Mouse (Mus musculus) thymus, postnatal 4 days (tissue): Measurements from ENCODE around the gene Sgsm3.
A peak's percentile ranks its signal among the peaks of the same experiment; 100 is the strongest.

ENCODE experiments used
- DNase-seq: peaks from one replicate; pipeline ENCODE4 v3.0.0; 2021

The Sgsm3 gene

GRCm38 (mm10) chr15:80977620-80978334 is at the start of gene Sgsm3:
Gene Sgsm3, plus strand, starts transcription at chr15:80977765.
- peak; percentile 91 for DNase-seq

DNA sequence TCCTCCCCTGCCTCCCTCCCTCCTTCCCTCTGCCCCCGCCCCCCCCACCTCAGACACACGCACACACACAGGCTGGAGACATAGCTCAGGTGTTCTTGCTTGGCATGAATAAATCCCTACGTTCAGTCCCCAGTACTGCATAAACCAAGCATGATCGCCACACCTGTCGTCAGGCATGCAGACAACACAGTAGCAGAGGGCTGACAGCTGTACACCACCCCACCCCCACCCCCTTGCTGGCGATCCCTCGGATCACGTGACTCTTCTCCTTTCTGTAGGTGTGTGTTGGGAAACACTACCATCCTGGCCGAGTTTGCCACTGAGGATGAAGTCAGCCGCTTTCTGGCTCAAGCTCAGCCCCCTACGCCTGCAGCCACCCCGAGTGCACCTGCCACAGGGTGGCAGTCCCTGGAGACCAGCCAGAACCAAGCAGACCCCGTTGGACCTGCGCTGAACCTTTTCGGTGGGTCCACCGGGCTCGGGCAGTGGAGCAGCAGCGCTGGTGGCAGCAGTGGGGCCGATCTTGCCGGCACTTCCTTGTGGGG is 48.7 kb upstream of the Sgsm3 start:
- DNase-seq, result peak; percentile 46

- DNase-seq, result peak; percentile 73
Observed at GRCm38 (mm10) chr15:80930048-80930571, 47.5 kb upstream of the Sgsm3 start.

- DNase-seq, result peak; percentile 66
Observed at GRCm38 (mm10) chr15:80930676-80931320, 46.8 kb upstream of the Sgsm3 start.

GRCm38 (mm10) chr15:80931345-80931960 is 46.1 kb upstream of the Sgsm3 start:
- DNase-seq, result peak; percentile 55

DNA sequence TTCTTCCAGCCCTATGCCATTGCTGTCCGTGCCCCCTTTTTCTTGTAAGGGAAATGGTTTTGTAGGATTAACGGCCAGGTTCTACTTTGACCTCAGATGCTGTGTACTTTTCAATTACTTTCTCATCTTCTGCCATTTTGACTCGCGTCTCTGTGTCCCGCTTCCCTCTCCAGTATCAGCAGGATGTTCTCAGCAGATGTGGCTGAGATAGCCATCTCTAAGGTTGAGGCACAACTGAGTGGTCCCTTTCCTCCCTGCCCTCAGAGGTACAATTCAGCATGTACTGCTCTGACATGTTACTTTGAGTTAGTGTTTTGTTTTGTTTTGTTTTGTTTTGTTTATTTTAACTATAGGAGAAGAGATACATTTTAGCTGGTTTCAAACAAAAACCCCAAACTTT is 42.7 kb upstream of the Sgsm3 start:
- DNase-seq, result no peak

DNA sequence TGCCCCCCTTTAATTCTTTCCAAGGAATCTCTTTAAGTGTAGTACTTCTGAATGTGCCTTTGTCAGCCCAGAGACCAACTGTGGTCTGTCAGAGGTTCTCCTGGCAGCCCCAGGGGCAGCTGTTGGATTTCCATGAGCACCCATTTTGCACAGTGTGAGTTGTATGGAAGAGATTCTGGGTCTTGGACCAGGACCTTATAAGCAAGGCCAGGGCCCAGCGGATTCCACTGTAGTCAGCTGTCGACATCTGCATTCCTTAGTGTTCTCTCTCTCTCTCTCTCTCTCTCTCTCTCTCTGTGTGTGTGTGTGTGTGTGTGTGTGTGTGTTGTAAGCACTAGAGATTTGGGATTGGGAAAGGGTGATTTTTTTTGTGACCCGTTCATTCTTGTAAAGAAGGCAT is 40.9 kb upstream of the Sgsm3 start:
- DNase-seq, result no peak

DNA sequence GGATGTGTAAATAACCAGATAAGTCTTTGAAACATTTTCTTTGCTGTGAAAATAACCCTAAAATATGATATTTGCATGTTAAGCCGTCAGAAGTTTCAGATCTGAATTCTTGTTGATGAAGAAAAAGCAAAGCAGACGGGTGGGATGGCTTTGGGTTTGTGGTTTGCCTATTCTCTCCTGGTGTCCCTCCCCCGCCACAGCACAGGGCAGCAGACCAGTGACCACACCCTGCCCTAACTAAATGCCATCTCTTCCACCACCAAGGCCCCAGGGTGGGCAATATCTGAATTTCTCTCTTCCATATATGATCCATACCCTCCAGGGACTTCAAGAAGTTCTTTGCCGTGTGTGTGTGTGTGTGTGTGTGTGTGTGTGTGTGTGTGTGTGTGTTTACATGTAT is 39.0 kb upstream of the Sgsm3 start:
- DNase-seq, result no peak

GRCm38 (mm10) chr15:80939401-80939800 is 38.2 kb upstream of the Sgsm3 start:
- DNase-seq, result no peak

DNA sequence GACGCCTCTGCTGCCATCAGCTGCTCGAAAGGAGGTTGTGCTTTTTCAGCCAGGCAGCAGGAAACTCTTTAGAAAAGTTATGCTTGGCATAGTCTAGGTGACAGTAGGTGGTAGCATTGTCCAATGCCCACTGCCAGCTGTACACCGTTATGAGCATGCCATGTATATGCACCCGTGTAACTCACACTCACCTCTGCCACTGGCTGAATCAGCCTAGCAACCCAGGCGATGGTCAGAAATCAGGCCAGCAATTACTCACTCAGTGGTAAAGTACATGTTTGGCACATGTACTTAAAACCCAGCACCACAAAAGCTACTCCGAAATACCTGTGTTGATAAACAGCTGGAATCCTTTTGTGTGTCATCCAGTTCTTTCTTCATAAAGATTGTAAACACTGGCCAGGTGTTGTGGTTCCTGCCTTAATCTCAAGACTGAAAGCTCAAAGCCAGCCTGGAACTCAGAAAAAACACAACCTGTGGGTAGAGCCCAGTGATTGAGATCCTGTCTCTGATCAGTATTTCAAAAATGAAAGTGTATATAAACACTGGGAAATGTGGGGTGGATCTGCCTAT is 36.0 kb upstream of the Sgsm3 start:
- peak; percentile 42 for DNase-seq

DNA sequence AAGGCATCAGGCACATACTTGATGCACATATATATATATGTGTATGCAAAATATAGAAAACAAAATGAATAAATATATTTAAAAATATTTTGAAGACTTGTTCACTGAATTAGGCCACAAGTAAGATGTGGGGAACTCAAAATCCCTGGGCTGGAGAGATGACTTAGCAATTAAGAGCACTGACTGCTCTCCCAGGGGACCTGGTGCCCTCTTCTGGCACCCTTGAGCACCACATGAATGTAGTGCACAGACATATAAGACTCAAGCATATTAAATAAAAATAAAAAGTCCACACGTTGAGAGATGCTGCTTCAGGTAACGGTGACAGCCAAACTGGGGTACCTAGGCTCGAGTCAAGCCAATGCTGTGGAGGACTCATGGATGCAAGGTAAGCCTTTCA is 31.7 kb upstream of the Sgsm3 start:
- DNase-seq, result peak; percentile 83

DNA sequence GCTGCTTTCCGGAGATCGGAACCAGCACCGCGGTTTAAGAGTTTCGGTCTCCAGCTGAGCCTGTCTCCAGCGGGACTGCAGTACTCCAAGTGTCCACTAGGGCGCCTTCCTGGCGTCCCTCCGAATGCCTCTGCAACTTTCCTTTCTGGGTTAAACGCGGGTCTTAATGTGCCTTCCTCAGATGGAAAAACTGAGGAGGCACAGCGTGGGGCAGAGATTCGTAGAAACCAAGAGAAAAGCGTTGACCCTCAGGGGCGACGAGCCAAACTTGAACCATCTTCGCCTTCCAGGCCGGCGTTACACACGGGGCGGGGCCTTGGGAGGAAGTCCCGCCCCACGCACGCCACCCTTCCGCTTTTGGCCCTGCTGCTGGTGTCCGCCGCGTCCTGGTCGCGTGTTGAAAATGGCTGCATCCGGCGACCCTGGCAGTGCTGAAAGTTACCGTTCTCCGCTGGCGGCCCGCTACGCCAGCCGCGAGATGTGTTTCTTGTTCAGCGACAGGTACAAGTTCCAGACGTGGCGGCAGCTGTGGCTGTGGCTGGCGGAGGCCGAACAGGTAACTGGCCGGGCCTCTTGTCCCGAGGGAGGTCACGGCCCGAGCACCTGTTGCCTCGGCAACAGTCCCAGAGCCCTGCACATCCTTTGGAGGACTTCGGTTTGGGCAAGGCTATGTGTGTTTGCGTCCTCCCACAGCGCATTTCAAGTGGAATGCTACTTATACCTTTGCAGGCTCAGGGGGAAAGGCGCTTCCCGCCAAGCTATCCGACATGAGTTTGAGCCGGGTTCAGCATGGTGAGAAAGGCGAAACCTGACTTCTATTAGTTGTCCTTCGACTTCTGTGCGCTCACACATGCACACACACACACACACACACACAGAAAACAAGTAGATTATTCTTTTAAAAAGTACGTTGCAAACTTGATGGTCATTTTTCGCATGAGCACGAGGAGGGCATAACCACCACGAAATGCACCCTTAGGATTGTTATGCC is 29.1 kb upstream of the Sgsm3 start, which contains the start of gene Adsl:
TSS of gene Adsl (plus strand) at position 346 of the 991 bp plus-strand sequence.
- peak; percentile 94 for DNase-seq

DNA sequence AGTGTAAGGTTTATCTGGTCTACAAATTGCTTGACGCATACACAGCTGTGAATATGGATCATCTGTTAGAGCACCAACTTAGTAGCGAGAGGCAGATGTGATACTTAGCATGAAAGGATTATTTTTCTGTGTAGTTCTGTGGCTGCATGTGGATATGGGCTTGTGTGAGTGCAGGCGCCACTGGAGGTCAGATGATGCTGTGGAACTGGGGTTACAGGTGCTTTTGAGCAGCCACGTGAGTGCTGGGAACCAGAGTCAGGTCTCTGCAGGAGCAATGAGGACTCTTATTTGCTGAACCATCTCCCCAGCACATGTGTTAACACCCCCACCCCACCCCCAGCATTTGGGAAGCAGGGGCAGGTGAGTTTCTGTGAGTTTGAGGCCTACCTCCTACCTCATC is 28.1 kb upstream of the Sgsm3 start:
- DNase-seq, result no peak

GRCm38 (mm10) chr15:80950055-80950454 is 27.5 kb upstream of the Sgsm3 start:
- no peak for DNase-seq

DNA sequence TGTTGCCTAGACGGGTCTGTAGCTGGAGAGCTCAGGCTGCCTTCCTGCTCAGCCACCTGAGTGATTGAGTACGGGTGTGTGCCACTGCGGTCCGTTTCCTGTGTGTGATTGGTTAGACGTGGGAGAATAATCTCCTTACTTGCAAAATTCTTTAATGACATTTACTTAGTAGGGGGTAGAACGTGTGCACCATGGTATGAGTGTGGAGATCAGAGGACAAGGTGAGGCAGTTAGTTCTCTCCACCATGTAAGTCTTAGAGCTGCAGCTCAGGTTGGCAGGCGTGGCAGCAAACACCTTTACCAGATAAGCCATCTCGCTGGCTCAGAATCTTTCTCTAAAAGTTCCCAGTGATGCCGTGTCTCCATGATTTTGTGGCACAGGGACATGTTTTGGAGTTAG is 23.6 kb upstream of the Sgsm3 start:
- DNase-seq, result no peak

- DNase-seq, result no peak
Observed at GRCm38 (mm10) chr15:80954861-80955260, 22.7 kb upstream of the Sgsm3 start.

DNA sequence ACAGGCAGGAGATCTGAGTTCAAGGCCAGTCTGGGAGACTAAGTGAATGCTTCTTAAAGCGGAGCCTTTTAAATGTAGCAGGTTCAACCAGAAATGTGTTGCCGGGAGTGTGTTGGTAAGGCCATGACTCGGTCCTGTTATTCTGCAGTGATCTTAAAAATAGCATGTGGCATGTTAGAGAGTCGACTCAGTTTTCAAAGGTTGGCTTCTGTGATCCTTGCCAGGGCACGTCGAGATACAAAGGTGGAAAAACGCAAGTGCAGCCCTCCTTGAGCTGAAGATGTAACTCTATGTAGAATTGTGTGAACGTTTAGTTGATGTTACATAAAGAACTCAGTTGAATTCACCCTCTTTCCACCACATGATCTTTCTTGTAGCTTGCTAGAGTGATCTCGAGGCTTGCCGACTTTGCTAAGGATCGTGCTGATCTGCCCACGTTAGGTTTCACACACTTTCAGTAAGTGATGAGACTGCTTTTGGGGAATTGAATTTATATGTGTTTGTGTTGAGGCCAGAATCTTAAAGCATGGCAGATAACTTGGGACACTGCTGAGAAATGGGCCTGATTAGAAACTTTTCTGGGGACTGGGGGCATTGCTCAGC is 21.6 kb upstream of the Sgsm3 start:
- no peak for DNase-seq

GRCm38 (mm10) chr15:80969371-80969770 is 8.2 kb upstream of the Sgsm3 start:
- no peak for DNase-seq

GRCm38 (mm10) chr15:80974311-80974710 is 3.3 kb upstream of the Sgsm3 start:
- no peak for DNase-seq

GRCm38 (mm10) chr15:80975666-80976065 is 1.9 kb upstream of the Sgsm3 start:
- no peak for DNase-seq

GRCm38 (mm10) chr15:80979611-80980010 is 2.0 kb downstream of the Sgsm3 start:
- DNase-seq, result no peak

- no peak for DNase-seq
Observed at GRCm38 (mm10) chr15:80981176-80981575, 3.6 kb downstream of the Sgsm3 start.
